Mouse (Mus musculus) cerebellum, adult 2 months (tissue): ENCODE measurements around the gene Wdr43.

Experiments used
- CTCF ChIP-seq: fragments of 200-500 bp; IDR thresholded peaks from 2 replicates; pipeline ENCODE4 v1.5.1; 2011; ENCODE audit warnings: low read depth, mild to moderate bottlenecking, control low read depth, low read length, moderate library complexity, borderline replicate concordance; ENCODE audit not compliant: insufficient read depth
- POLR2A ChIP-seq: fragments of 200-500 bp; IDR thresholded peaks from 2 replicates; pipeline ENCODE4 v1.6.1; 2011; ENCODE audit warnings: low read length, control low read depth, borderline replicate concordance; ENCODE audit not compliant: insufficient read depth

- TF ChIP-seq POLR2A = peak; percentile 89
- TF ChIP-seq CTCF = no peak
Measured at GRCm38 (mm10) chr17:71598659-71599554, 16.8 kb upstream of the Wdr43 start.
